Mouse (Mus musculus) G1E (cell line): Measurements from ENCODE around the gene Arfip1. TPM values are rescaled to one million over a fixed set of nuclear protein-coding genes. Genes with fewer than 3 reads are reported as not detected.

ENCODE experiments used
- ATAC-seq: 2 replicates; pipeline ENCODE4 v1.8.0; 2016; ENCODE audit warnings: mild to moderate bottlenecking; ENCODE audit not compliant: insufficient number of reproducible peaks, poor library complexity, low FRiP score, severe bottlenecking; ENCODE audit errors: extremely low read depth
- DNase-seq: peaks from one replicate; pipeline ENCODE4 v3.0.0; 2012; ENCODE audit warnings: low spot score
- H3K27me3 ChIP-seq: 2 replicates; pipeline ENCODE4 v1.6.1; 2012; ENCODE audit warnings: mild to moderate bottlenecking, low read length, inconsistent platforms; ENCODE audit not compliant: insufficient read depth
- H3K36me3 ChIP-seq: replicated peaks from 2 replicates; pipeline ENCODE3; 2012; ENCODE audit warnings: mild to moderate bottlenecking, inconsistent platforms
- H3K4me1 ChIP-seq: 2 replicates; pipeline ENCODE4 v1.6.1; 2012; ENCODE audit warnings: low read depth, low read length, inconsistent platforms, mixed read lengths; ENCODE audit not compliant: insufficient read depth
- H3K4me3 ChIP-seq: 2 replicates; pipeline ENCODE4 v1.5.1; 2012; ENCODE audit warnings: low read depth, mild to moderate bottlenecking, inconsistent platforms, low read length, moderate library complexity, mixed read lengths
- H3K9me3 ChIP-seq: replicated peaks from 2 replicates; pipeline ENCODE4 v1.6.1; 2012; ENCODE audit warnings: inconsistent platforms
- CTCF ChIP-seq: IDR thresholded peaks from 2 replicates; pipeline ENCODE4 v1.5.1; 2012; ENCODE audit warnings: low read depth, low read length, inconsistent platforms, mixed read lengths
- GATA1 ChIP-seq: IDR thresholded peaks from 2 replicates; pipeline ENCODE4 v1.6.1; 2012; ENCODE audit warnings: borderline replicate concordance, low read length, inconsistent platforms, mixed read lengths
- GATA2 ChIP-seq: IDR thresholded peaks from 2 replicates; pipeline ENCODE4 v1.6.1; 2012; ENCODE audit warnings: low read depth, low read length, inconsistent platforms, borderline replicate concordance
- POLR2AphosphoS5 ChIP-seq: IDR thresholded peaks from 2 replicates; pipeline ENCODE4 v1.6.1; 2012; ENCODE audit warnings: low read depth, low read length, inconsistent platforms; ENCODE audit not compliant: insufficient replicate concordance
- TAL1 ChIP-seq: conservative IDR thresholded peaks from 2 replicates; pipeline ENCODE4 v1.6.1; 2012; ENCODE audit warnings: low read depth, low read length, inconsistent platforms, mixed read lengths
- polyA plus RNA-seq: library from polyadenylated mRNA; stranded (reverse); fragments of >175 nt; gene quantifications from 2 replicates; pipeline ENCODE4 v1.2.3, GENCODE M21; 2012
- total RNA-seq, 2 experiments: library from RNA; stranded (forward) in 1 of 2; stranded (reverse) in 1 of 2; fragments of 200-1000 nt in 1 of 2; fragments of >200 nt in 1 of 2; fragmentation: Nextera tagmentation in 1 of 2; gene quantifications; 2 replicates each; pipeline ENCODE4 v1.2.3; 2014 to 2017

Gene Arfip1
- total and polyA plus RNA-seq, 3 experiments, result 28.3 to 92.9 (median 62.5) TPM

DNA sequence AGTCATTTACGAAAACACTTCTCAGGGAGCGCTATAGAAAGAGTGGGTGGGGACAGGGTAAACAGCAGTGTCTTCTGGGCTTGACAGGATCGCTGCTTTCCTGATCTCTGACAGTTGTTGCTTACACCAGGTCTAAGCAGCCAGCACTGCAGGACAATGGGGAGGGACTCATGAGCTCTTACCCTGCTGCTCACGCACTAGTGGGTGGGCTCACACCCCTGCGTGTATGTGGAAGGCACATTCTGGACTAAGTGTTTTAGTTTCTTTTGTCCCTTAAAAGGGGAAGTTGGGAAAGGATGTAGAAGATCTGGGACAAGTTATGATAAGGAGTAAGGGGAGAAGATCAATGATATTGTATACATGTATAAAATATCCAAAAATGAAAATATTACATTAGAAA is 49.2 kb downstream of the Arfip1 start:
- Histone ChIP-seq H3K4me3 (no peak overlapping the region), H3K36me3 (peaks cover 34% of the 10 kb centered on the region), H3K4me1 (peaks cover 9% of the 10 kb centered on the region), H3K27me3 (no peaks in the 10 kb centered on the region), H3K9me3 (no peaks in the 10 kb centered on the region)
- no peak for DNase-seq
- TF ChIP-seq POLR2AphosphoS5 (no peak), TAL1 (no peak), GATA2 (no peak), GATA1 (no peak), CTCF (no peak)
- no peak for ATAC-seq

GRCm38 (mm10) chr3:84529021-84529420 is 53.4 kb downstream of the Arfip1 start:
- H3K4me3 ChIP-seq, result no peak overlapping the region
- peaks cover 47% of the 10 kb centered on the region for H3K36me3 ChIP-seq
- DNase-seq, result no peak
- H3K27me3 ChIP-seq, result no peaks in the 10 kb centered on the region
- H3K9me3 ChIP-seq, result no peaks in the 10 kb centered on the region
- no peak for TF ChIP-seq TAL1
- TF ChIP-seq POLR2AphosphoS5, result no peak
- TF ChIP-seq GATA2, result no peak
- no peak for TF ChIP-seq CTCF
- no peak for TF ChIP-seq GATA1
- H3K4me1 ChIP-seq, result peaks cover 9% of the 10 kb centered on the region
- no peak for ATAC-seq

DNA sequence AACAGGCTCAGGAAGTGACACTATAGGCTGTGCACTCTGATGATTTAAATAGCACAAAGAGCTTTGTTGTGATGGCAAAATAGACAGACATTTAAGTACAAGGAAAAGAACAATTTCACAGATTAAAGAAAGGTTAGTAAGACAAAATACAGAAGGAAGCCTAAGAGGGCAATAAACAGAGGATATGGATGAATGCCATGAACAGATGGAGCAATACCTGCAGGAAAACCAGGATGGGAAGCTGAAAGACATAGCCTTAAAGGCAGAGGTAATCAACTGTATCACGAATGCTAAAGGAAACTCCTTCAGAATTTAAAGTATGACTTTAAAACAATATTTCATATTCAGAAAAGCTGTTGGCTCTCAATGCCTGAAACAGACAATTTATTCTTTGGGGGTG is 57.5 kb downstream of the Arfip1 start:
- TF ChIP-seq POLR2AphosphoS5, result no peak
- no peak for TF ChIP-seq TAL1
- no peak for TF ChIP-seq GATA1
- no peak for TF ChIP-seq CTCF
- TF ChIP-seq GATA2, result no peak
- no peak overlapping the region for H3K4me3 ChIP-seq
- H3K4me1 ChIP-seq, result peaks cover 3% of the 10 kb centered on the region; the same call in 1 of the 2 replicates
- H3K27me3 ChIP-seq, result no peaks in the 10 kb centered on the region
- DNase-seq (no peak), ATAC-seq (no peak)
- H3K9me3 ChIP-seq, result no peaks in the 10 kb centered on the region
- peaks cover 31% of the 10 kb centered on the region for H3K36me3 ChIP-seq

- TF ChIP-seq POLR2AphosphoS5 (no peak), GATA2 (no peak), TAL1 (no peak), GATA1 (no peak), CTCF (no peak)
- ATAC-seq (no peak), DNase-seq (no peak)
- H3K4me3 ChIP-seq, result no peak overlapping the region
- peaks cover 40% of the 10 kb centered on the region for H3K36me3 ChIP-seq
- no peaks in the 10 kb centered on the region for H3K27me3 ChIP-seq
- H3K4me1 ChIP-seq, result peaks cover 3% of the 10 kb centered on the region; the same call in 1 of the 2 replicates
- no peaks in the 10 kb centered on the region for H3K9me3 ChIP-seq
Measured at GRCm38 (mm10) chr3:84516163-84516562, 66.3 kb downstream of the Arfip1 start.

DNA sequence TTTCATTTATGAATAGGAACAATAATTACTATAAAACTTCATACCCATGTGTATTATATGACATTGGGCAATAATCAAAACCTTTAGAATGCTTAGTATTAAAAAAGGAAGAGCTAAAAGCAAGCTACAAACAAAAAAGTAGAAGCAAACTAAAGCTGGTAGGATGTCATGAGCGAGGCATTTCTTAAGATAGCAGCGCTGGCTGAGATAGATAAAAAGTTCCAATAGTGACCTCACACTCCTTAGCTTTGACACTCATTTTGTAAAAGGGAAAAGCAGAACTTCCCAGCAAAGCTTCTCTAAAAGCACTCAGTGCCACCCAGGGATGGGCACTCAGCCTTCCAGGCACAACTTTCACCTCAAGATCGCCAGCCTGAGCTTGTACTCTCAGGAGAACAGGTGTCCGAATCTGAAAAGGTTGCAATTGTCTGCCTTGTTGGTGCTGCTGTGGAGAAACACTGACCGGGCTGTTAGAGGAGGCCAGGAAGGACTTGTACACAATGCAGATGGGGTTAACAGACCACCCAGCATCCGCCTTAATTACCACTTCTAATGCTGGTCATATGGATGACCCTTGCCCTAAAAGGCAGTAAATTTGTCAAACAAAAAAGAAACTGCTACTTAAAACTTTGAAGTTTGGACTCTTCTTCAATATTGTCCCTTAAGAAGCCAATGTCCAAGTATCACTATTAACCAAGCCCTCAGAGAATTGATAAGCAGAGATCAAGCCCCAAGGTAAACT is 69.5 kb downstream of the Arfip1 start:
- no peak for DNase-seq
- TF ChIP-seq CTCF (no peak), GATA2 (no peak)
- H3K36me3 ChIP-seq, result peaks cover 34% of the 10 kb centered on the region
- no peak for ATAC-seq
- peaks cover 3% of the 10 kb centered on the region; the same call in 1 of the 2 replicates for H3K4me1 ChIP-seq
- H3K27me3 ChIP-seq, result no peaks in the 10 kb centered on the region
- H3K9me3 ChIP-seq, result no peaks in the 10 kb centered on the region
- H3K4me3 ChIP-seq, result no peak overlapping the region

DNA sequence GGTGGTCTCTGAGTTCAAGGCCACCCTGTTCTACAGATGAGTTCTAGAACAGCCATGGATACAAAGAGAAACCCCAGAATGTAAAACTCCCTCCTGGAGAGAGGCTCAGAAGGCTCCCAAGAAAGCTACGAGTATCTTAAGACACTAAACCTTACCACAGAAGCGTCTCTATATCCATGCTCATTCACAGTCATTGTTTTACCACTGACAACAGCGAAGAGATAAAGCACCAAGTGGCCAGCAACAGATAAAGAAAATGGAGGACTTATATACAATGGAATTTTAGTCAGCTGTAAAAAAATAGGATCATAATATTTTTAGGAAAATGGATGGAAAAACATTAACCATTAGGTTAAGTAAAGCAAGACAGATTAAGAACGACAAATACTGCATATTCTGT is 77.2 kb downstream of the Arfip1 start:
- Histone ChIP-seq H3K9me3 (no peaks in the 10 kb centered on the region), H3K36me3 (peaks cover 48% of the 10 kb centered on the region), H3K27me3 (no peaks in the 10 kb centered on the region), H3K4me1 (peaks cover 5% of the 10 kb centered on the region), H3K4me3 (no peak overlapping the region)
- ATAC-seq, result no peak
- no peak for TF ChIP-seq CTCF
- no peak for TF ChIP-seq POLR2AphosphoS5
- TF ChIP-seq TAL1, result no peak
- no peak for TF ChIP-seq GATA2
- TF ChIP-seq GATA1, result no peak
- DNase-seq, result no peak
